Mouse (Mus musculus): Measurements from ENCODE around the gene Rtn4rl2. TPM values are rescaled to one million over a fixed set of nuclear protein-coding genes. Genes with fewer than 3 reads are reported as not detected.

Gene Rtn4rl2
- polyA plus RNA-seq, 1 experiment from 2014 or later = 7.2 TPM

DNA sequence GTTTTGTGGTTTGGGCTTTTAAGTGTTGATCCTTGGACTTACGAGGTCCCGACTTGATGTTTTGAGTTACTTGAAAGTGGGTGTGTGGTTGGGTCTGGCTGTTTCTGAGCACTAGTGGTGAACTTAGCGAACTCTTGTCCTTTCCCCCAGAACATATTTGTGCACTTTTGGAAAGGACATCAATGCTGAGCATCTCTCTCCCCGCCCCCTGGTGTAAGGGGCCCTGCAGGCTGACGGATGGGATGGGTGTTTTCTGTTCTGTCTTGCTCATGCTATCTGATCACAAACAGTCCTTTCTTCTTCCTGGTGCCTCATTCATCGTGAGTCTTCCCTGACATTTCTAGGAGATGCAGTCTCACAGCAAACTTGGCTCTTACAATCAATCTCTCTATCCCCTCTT lies 42.9 kb downstream of the Rtn4rl2 start:
- H3K9me3 ChIP-seq (ENCODE audit: control insufficient read depth, low read length) = no peaks in the 10 kb centered on the region
- ATAC-seq (ENCODE audit: insufficient read depth, low FRiP score, low TSS enrichment) = no peak
- WGBS = 92% methylated on average over 6 of the region's 6 CpGs

DNA sequence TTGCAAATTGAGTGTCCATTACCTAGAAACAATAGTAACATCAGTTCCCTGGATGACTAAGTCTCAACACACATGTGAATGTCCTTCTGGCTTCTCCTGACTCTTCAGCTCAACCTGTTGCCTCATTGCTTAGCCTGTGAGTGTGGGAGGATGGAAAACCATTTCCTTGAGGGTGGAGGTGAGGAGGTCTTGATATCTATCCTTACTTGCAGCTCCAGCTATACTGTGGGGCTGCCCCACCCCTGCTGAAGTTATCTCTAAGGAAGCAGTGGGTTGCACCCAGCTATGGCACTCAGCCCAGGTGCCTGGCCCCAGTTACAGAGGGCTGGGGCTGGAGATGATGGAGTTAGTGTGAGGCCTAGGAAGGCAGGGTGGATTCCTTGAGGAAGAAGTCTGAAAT lies 44.6 kb downstream of the Rtn4rl2 start:
- no peak overlapping the region for H3K27ac ChIP-seq (ENCODE audit: low read depth, low read length)
- no peak for ATAC-seq (ENCODE audit: insufficient read depth, low FRiP score, low TSS enrichment)
- H3K27me3 ChIP-seq (ENCODE audit: control insufficient read depth, insufficient read depth, low read length) = peaks cover 10% of the 10 kb centered on the region
- no peaks in the 10 kb centered on the region for H3K36me3 ChIP-seq (ENCODE audit: control insufficient read depth, insufficient read depth, low read length)
- H3K4me3 ChIP-seq (ENCODE audit: low read depth, low read length) = no peak overlapping the region
- H3K4me2 ChIP-seq (ENCODE audit: low read depth) = peak overlapping the region; percentile 95
- no peak overlapping the region for H3K9ac ChIP-seq (ENCODE audit: low read length)
- H3K9me3 ChIP-seq (ENCODE audit: control insufficient read depth, low read length) = no peaks in the 10 kb centered on the region
- peaks cover 3% of the 10 kb centered on the region; the same call in 1 of the 2 replicates for H3K4me1 ChIP-seq (ENCODE audit: control insufficient read depth, insufficient read depth, low read length)
- DNase-seq (ENCODE audit: low spot score) = no peak

More for the DNA sequence above, 42.9 kb downstream of the Rtn4rl2 start:
- H3K9ac ChIP-seq (ENCODE audit: low read length) = no peak overlapping the region
- H3K27me3 ChIP-seq (ENCODE audit: control insufficient read depth, insufficient read depth, low read length) = peaks cover 6% of the 10 kb centered on the region
- no peak for DNase-seq (ENCODE audit: low spot score)
- no peak overlapping the region for H3K4me3 ChIP-seq (ENCODE audit: low read depth, low read length)
- H3K4me2 ChIP-seq (ENCODE audit: low read depth) = no peak overlapping the region
- H3K36me3 ChIP-seq (ENCODE audit: control insufficient read depth, insufficient read depth, low read length) = no peaks in the 10 kb centered on the region
- no peak overlapping the region for H3K27ac ChIP-seq (ENCODE audit: low read depth, low read length)
- H3K4me1 ChIP-seq (ENCODE audit: control insufficient read depth, insufficient read depth, low read length) = peaks cover 3% of the 10 kb centered on the region; the same call in 1 of the 2 replicates

DNA sequence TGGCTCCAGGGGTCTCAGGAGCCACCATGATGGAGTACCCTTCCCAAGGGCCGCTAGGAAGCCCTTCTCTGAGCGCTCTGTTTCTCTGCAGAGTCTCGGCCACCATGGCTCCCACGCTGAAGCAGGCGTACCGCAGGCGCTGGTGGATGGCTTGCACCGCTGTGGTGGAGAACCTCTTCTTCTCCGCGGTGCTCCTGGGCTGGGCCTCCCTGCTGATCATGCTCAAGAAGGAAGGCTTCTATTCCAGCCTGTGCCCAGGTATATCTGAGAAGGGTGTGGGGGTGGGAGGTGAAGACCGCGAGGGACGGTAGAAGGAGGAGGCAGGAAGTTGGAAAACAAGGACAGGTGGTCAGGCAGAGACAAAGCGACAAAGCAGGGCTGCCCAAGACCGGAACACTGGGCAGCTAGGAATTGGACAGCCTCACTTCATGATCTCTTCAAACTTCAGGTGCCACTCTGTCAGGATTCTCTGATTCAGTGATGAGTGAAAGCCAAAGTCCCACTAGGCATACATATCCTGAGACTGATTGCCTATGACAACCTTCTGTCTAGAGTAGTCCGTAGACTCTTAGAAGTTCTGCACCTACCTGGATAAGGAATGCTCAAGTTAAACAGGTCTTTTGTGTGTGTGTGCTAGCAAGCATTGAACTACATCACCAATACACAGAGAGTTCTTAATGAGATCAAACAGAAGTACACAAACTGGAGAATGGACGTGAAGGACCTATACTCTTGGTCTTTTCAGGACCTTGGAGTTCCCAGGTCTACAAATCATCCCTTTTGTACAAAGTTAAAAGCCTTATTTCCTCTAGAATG lies 45.6 kb downstream of the Rtn4rl2 start:
- peaks cover 3% of the 10 kb centered on the region; the same call in 1 of the 2 replicates for H3K4me1 ChIP-seq (ENCODE audit: control insufficient read depth, insufficient read depth, low read length)
- peak overlapping the region; percentile 69 for H3K9ac ChIP-seq (ENCODE audit: low read length)
- peak overlapping the region; percentile 95 for H3K4me2 ChIP-seq (ENCODE audit: low read depth)
- 8% methylated on average over 17 of the region's 17 CpGs for WGBS
- DNase-seq (ENCODE audit: low spot score) (no peak), ATAC-seq (ENCODE audit: insufficient read depth, low FRiP score, low TSS enrichment) (no peak; the same call in 1 of the 2 replicates)
- no peaks in the 10 kb centered on the region for H3K9me3 ChIP-seq (ENCODE audit: control insufficient read depth, low read length)
- H3K4me3 ChIP-seq (ENCODE audit: low read depth, low read length) = peak overlapping the region; percentile 57
- H3K27me3 ChIP-seq (ENCODE audit: control insufficient read depth, insufficient read depth, low read length) = peaks cover 10% of the 10 kb centered on the region
- peak overlapping the region; percentile 68; the same call in 1 of the 2 replicates for H3K27ac ChIP-seq (ENCODE audit: low read depth, low read length)
- no peaks in the 10 kb centered on the region for H3K36me3 ChIP-seq (ENCODE audit: control insufficient read depth, insufficient read depth, low read length)

DNA sequence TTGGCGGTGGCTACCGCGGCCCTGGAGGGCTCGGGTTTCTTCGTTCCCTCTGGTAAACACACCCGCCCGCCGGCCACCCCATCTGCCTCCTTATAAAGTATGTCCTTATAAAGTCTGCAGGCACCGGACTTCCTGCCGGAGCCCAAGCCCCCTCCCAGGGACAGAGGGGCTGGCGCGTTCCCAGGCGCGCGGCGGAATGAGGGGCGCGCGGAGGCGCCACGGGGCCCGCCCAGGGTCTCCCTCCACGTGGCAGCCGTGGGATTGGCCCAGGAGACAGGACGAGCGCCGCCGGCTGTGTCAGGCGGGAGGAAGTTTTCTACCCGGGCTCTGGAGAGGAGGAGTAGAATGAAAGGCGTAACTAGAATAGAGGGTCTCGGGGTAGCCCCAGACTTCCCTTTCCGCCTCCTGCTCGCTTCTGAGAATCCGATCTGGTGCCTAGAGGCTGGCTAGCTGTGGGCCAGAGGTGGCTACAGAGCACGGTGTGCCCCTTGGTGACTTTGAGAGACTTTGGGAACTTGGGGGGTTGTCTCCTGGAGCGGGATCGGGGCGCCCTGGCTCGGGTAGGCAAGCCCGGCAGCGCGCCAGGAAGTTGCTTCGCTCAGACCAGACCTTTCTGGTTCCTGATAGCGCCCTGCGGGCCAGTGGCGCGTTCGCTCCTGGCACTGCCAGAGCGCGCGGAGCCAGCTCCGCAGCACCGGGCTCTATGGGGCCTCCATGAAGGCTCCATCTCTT lies 46.3 kb downstream of the Rtn4rl2 start:
- ATAC-seq (ENCODE audit: insufficient read depth, low FRiP score, low TSS enrichment) = peak; percentile 86
- Histone ChIP-seq H3K9me3 (ENCODE audit: control insufficient read depth, low read length) (no peaks in the 10 kb centered on the region), H3K4me2 (ENCODE audit: low read depth) (peak overlapping the region; percentile 95), H3K36me3 (ENCODE audit: control insufficient read depth, insufficient read depth, low read length) (no peaks in the 10 kb centered on the region), H3K4me1 (ENCODE audit: control insufficient read depth, insufficient read depth, low read length) (peaks cover 3% of the 10 kb centered on the region; the same call in 1 of the 2 replicates), H3K4me3 (ENCODE audit: low read depth, low read length) (peak overlapping the region; percentile 57), H3K27me3 (ENCODE audit: control insufficient read depth, insufficient read depth, low read length) (peaks cover 10% of the 10 kb centered on the region), H3K9ac (ENCODE audit: low read length) (peak overlapping the region; percentile 69), H3K27ac (ENCODE audit: low read depth, low read length) (peak overlapping the region; percentile 68)
- peak; percentile 86 for DNase-seq (ENCODE audit: low spot score)
- under 1% methylated on average over 54 of the region's 54 CpGs for WGBS

- Histone ChIP-seq H3K27ac (ENCODE audit: low read depth, low read length) (no peak overlapping the region), H3K9ac (ENCODE audit: low read length) (peak overlapping the region; percentile 69), H3K4me2 (ENCODE audit: low read depth) (peak overlapping the region; percentile 95), H3K9me3 (ENCODE audit: control insufficient read depth, low read length) (no peaks in the 10 kb centered on the region), H3K36me3 (ENCODE audit: control insufficient read depth, insufficient read depth, low read length) (no peaks in the 10 kb centered on the region), H3K4me3 (ENCODE audit: low read depth, low read length) (peak overlapping the region; percentile 57), H3K27me3 (ENCODE audit: control insufficient read depth, insufficient read depth, low read length) (peaks cover 10% of the 10 kb centered on the region), H3K4me1 (ENCODE audit: control insufficient read depth, insufficient read depth, low read length) (peaks cover 3% of the 10 kb centered on the region; the same call in 1 of the 2 replicates)
- DNase-seq (ENCODE audit: low spot score) = peak; percentile 46
- ATAC-seq (ENCODE audit: insufficient read depth, low FRiP score, low TSS enrichment) = peak; percentile 2; the same call in 1 of the 2 replicates
- WGBS = under 1% methylated on average over 47 of the region's 47 CpGs
These were observed 47.2 kb downstream of the Rtn4rl2 start for GRCm38 (mm10) chr2:84838993-84839980.

DNA sequence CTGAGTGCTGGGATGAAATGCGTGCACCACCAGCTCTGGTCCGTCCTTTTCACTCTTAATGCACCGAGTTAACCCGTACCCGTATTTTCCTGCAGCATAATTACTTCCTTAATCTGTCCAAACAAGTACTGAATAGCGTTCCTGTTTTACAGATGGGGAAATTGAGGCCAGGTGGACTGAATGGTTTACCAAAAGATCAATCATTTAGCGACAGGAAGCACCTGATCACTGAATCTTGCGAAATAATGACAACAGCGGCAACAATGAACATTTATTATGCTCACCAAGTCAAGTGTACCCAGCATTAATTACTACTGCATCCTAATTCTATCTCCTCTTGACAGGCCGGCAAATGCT lies 47.9 kb downstream of the Rtn4rl2 start, which contains the start of gene Slc43a1:
Gene Slc43a1 (plus strand): TSS at position 258 of the 357 bp plus-strand sequence.
- DNase-seq (ENCODE audit: low spot score) = no peak
- no peaks in the 10 kb centered on the region for H3K36me3 ChIP-seq (ENCODE audit: control insufficient read depth, insufficient read depth, low read length)
- H3K4me2 ChIP-seq (ENCODE audit: low read depth) = peak within 1 kb of the TSS; percentile 95
- H3K9me3 ChIP-seq (ENCODE audit: control insufficient read depth, low read length) = no peaks in the 10 kb centered on the region
- 16% methylated on average over 10 of the region's 10 CpGs for WGBS
- peaks cover 10% of the 10 kb centered on the region for H3K27me3 ChIP-seq (ENCODE audit: control insufficient read depth, insufficient read depth, low read length)
- H3K27ac ChIP-seq (ENCODE audit: low read depth, low read length) = no peak within 1 kb of the TSS
- peak within 1 kb of the TSS; percentile 69 for H3K9ac ChIP-seq (ENCODE audit: low read length)
- ATAC-seq (ENCODE audit: insufficient read depth, low FRiP score, low TSS enrichment) = no peak
- peaks cover 3% of the 10 kb centered on the region; the same call in 1 of the 2 replicates for H3K4me1 ChIP-seq (ENCODE audit: control insufficient read depth, insufficient read depth, low read length)
- peak within 1 kb of the TSS; percentile 57 for H3K4me3 ChIP-seq (ENCODE audit: low read depth, low read length)

DNA sequence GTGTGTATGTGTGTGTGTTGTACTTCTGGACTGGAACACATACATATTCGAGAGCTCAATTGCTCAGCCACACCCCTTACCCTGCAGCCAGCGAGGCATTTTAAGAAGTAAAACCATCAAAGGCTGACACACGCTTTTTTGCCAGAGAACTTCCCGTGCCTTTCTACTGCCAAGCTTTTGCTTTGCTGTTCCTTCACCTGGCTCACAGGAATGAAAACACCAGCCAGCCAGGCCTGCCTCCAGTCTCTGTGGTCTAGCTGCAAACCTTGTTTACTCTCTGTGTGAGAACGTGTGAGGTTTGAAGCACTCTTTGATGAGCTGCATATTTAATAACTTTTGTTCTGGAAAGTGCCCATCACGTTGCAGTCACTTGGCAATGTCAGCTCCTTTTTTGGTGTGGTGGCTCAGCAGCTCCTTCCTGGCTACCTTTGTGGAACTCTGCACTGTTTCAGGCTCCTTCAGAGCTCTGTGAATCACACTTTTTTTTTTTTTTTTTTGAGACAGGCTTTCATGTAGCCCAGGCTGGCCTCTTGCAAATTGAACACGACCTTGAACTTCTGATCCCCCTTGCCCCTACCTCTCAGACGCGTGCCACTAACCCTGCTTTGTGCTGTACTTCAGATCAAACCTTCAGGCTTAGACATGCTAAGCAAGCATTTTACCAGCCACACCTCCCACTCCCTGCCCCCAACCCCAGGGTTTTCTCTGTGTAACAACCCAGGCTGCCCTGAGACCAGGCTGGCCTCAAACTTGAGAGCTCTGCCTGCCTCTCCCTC lies 48.5 kb downstream of the Rtn4rl2 start:
- Histone ChIP-seq H3K36me3 (ENCODE audit: control insufficient read depth, insufficient read depth, low read length) (no peaks in the 10 kb centered on the region), H3K27ac (ENCODE audit: low read depth, low read length) (no peak overlapping the region), H3K9ac (ENCODE audit: low read length) (no peak overlapping the region), H3K4me2 (ENCODE audit: low read depth) (no peak overlapping the region), H3K9me3 (ENCODE audit: control insufficient read depth, low read length) (no peaks in the 10 kb centered on the region), H3K4me1 (ENCODE audit: control insufficient read depth, insufficient read depth, low read length) (peaks cover 3% of the 10 kb centered on the region; the same call in 1 of the 2 replicates), H3K27me3 (ENCODE audit: control insufficient read depth, insufficient read depth, low read length) (peaks cover 10% of the 10 kb centered on the region), H3K4me3 (ENCODE audit: low read depth, low read length) (no peak overlapping the region)
- no peak for DNase-seq (ENCODE audit: low spot score)
- WGBS = 23% methylated on average over 9 of the region's 9 CpGs
- ATAC-seq (ENCODE audit: insufficient read depth, low FRiP score, low TSS enrichment) = no peak

All from neural tube, embryonic 11.5 days (tissue).